Mouse (Mus musculus) embryo, embryonic 10 days (tissue): ENCODE results near the gene Gm12216.

Experiments used
- DNase-seq: peaks from one replicate; pipeline ENCODE4 v3.0.0-alpha.2; 2015; ENCODE audit warnings: low spot score

Gm12216 gene

GRCm38 (mm10) chr11:53736771-53737572 is 122.1 kb downstream of the Gm12216 start:
- DNase-seq = peak; percentile 88

GRCm38 (mm10) chr11:53735682-53736245 is 123.3 kb downstream of the Gm12216 start:
- DNase-seq = peak; percentile 93

DNA sequence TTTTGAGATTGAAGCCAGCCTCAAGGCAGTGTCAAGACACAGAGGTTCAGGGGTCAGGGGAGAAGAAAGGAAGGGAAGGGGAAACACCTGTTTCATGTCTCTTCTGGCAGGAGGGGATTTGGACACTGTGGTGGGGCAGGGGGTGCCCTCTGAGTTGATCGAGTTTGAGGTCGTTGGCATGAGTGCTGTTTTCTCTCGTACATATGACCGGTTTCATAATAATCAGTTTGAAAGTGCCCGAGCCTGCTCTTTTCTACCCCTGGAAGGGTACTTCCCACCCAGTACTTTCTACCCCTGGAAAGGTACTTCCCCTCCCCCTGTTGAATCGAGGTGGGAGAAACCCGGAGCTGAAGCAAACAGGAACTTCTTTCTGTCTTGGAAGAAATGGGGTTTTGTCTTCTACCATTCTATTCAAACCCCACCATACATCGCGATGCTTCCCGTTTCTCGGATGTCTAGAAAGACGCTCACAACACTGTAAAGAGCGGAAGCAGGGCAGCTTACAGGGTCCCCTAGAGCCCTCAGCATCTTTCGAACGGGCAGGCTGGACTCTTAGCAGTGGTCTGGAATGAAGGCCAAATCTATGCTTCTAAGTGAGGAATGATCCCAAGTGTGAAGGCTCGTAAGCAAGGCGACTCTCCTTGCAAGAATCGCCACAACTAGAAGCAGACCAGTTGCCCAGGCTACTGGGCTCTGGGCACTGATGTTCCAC is 123.9 kb downstream of the Gm12216 start:
- DNase-seq = no peak

DNA sequence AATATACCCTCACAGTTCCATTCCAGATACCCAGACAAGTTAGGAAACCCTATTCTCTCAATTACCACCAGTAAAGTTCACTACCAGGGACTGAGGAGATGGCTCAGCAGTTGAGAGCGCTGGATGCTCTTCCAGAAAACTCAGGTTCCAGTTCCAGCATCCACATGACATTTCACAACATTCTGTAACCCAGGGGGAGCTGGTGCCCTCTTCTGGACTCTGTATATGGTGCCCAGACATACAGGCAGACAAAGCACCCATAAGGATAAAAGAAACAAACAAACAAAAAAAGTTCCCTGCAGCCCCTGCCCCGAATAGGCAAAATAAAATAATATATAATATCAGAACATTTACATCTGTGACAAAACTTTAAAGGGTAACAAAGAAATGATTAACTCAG is 124.6 kb downstream of the Gm12216 start:
- no peak for DNase-seq

- DNase-seq = no peak
Measured at GRCm38 (mm10) chr11:53733824-53734223, 125.2 kb downstream of the Gm12216 start.
